Mouse (Mus musculus): ENCODE measurements at regions not wholly inside any gene's neighbourhood (a gene's known extent, or its start where the extent isn't known, plus 50 kb on each side); places are given as distances from the start of the nearest gene placed in this dataset.

DNA sequence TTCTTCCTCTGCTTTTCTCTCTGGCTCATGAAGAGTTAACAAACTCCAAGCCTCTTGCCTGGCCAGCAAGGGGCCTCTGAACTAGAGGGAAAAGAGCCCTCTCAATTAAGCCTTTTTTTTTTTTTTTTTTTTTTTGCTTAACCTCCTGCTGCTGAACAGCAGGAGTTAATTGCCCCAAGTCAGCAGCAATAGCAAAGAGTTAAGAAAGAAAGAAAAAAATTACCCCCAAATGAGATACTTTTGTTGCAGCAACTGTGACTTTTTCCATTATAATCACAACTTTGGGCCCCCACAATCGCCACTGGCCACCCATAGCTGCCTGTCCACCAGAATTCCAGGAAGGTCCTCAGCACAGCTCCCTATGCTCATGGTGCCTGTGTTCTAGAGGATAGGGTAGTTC lies 60.4 kb upstream of the Zmat1 start:
- H3K27ac ChIP-seq (ENCODE audit: insufficient read depth, low read depth), result no peak overlapping the region
- no peak for DNase-seq (ENCODE audit: extremely low read depth)
- dilution Hi-C loops (cut with MboI; ENCODE audit: extremely low pct_ligation_motif_present, extremely low pct_unique_long_range_greater_than_20kb, low sequenced_read_pairs) (no loop called here), in situ Hi-C loops (cut with MboI; ENCODE audit: low pct_ligation_motif_present, low pct_unique_long_range_greater_than_20kb, low sequenced_read_pairs) (no loop called here)
- H3K36me3 ChIP-seq (replicated peaks in 1 of 2; ENCODE audit: control insufficient read depth in 1 of 2, insufficient read depth in 1 of 2, low read length in 1 of 2), result no peaks in the 10 kb centered on the region
- no peaks in the 10 kb centered on the region for H3K4me1 ChIP-seq (ENCODE audit: control insufficient read depth in 1 of 2, insufficient read depth in 2 of 2)
- no peak overlapping the region for H3K4me3 ChIP-seq (replicated peaks in 1 of 3; ENCODE audit: low read depth in 2 of 3, low read length in 2 of 3, poor library complexity in 1 of 3)
- H3K79me2 ChIP-seq (replicated peaks; ENCODE audit: control insufficient read depth, extremely low read depth, insufficient read depth, poor library complexity, severe bottlenecking), result no peaks in the 10 kb centered on the region
- TF ChIP-seq MAX (IDR thresholded peaks at IDR 0.05; ENCODE audit: low read length) (no peak), POLR2AphosphoS2 (IDR thresholded peaks at IDR 0.05; ENCODE audit: low read depth, low read length) (no peak), RAD21 (IDR thresholded peaks at IDR 0.05; ENCODE audit: low read depth, low read length) (no peak), TBP (conservative IDR thresholded peaks at IDR 0.05; ENCODE audit: low read depth, low read length) (no peak), IRF4 (IDR thresholded peaks at IDR 0.05; ENCODE audit: low read depth, low read length) (no peak), MAZ (IDR thresholded peaks at IDR 0.05; ENCODE audit: low read depth, low read length) (no peak), EP300 (IDR thresholded peaks at IDR 0.05; ENCODE audit: low read length) (no peak), MXI1 (IDR thresholded peaks at IDR 0.05; ENCODE audit: low read depth, low read length) (no peak), RCOR1 (conservative IDR thresholded peaks at IDR 0.05; ENCODE audit: low read depth, low read length) (no peak), MAFK (IDR thresholded peaks at IDR 0.05; ENCODE audit: insufficient replicate concordance, low read length) (no peak), MEF2A (IDR thresholded peaks at IDR 0.05; ENCODE audit: borderline replicate concordance, low read depth, low read length) (no peak), GABPA (IDR thresholded peaks at IDR 0.05; ENCODE audit: insufficient replicate concordance, low read depth, low read length) (no peak), ELF1 (IDR thresholded peaks at IDR 0.05; ENCODE audit: low read depth, low read length) (no peak), JUN (IDR thresholded peaks at IDR 0.05; ENCODE audit: insufficient read depth, low read depth, low read length) (no peak), CTCF (conservative IDR thresholded peaks at IDR 0.05 in 1 of 2, IDR thresholded peaks at IDR 0.05 in 1 of 2; ENCODE audit: low read depth in 2 of 2, low read length in 2 of 2) (no peak), CHD2 (IDR thresholded peaks at IDR 0.05; ENCODE audit: low read length) (no peak), MYC (IDR thresholded peaks at IDR 0.05; ENCODE audit: low read depth, low read length) (no peak), JUND (conservative IDR thresholded peaks at IDR 0.05; ENCODE audit: low read depth, low read length) (no peak), KAT2A (IDR thresholded peaks at IDR 0.05; ENCODE audit: insufficient replicate concordance, low read length) (no peak)
- H3K9me3 ChIP-seq (replicated peaks; ENCODE audit: low read length), result no peaks in the 10 kb centered on the region
- H3K9ac ChIP-seq (ENCODE audit: insufficient read depth, low read depth), result no peak overlapping the region
- H3K4me2 ChIP-seq (ENCODE audit: insufficient read depth, low read depth, poor library complexity, severe bottlenecking), result no peak overlapping the region
- H3K27me3 ChIP-seq (replicated peaks), result no peaks in the 10 kb centered on the region

DNA sequence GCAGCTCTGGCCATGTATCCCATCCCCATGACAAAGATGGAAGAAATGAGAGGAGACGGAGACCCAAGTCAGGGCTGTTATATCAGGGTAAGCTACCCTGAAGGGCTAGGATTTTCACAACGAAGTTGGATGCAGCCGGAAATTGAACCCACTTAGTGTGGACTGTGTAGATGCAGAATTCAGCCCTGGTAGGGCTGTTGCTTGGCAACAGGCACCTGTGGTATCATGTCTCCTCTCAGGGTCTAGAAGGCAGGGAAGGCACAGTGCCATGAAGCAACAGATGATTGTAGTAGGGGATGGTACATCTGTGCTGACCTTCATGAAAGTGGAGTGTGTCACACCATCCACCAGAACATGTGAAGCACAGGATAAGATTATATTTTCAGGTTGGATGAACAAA lies 51.2 kb upstream of the Zmat1 start:
- no peaks in the 10 kb centered on the region for H3K27me3 ChIP-seq (replicated peaks)
- no peak overlapping the region for H3K27ac ChIP-seq (ENCODE audit: insufficient read depth, low read depth)
- in situ Hi-C loops (cut with MboI; ENCODE audit: low pct_ligation_motif_present, low pct_unique_long_range_greater_than_20kb, low sequenced_read_pairs), result no loop called here
- no peaks in the 10 kb centered on the region for H3K4me1 ChIP-seq (ENCODE audit: control insufficient read depth in 1 of 2, insufficient read depth in 2 of 2)
- TF ChIP-seq JUND (conservative IDR thresholded peaks at IDR 0.05; ENCODE audit: low read depth, low read length) (no peak), USF2 (conservative IDR thresholded peaks at IDR 0.05; ENCODE audit: low read depth, low read length) (no peak), MEF2A (IDR thresholded peaks at IDR 0.05; ENCODE audit: borderline replicate concordance, low read depth, low read length) (no peak), MXI1 (IDR thresholded peaks at IDR 0.05; ENCODE audit: low read depth, low read length) (no peak), ZC3H11A (IDR thresholded peaks at IDR 0.05; ENCODE audit: low read depth, low read length) (no peak), HCFC1 (IDR thresholded peaks at IDR 0.05; ENCODE audit: low read depth, low read length) (no peak), EP300 (IDR thresholded peaks at IDR 0.05; ENCODE audit: low read length) (no peak), SIN3A (IDR thresholded peaks at IDR 0.05; ENCODE audit: low read length) (no peak), NELFE (IDR thresholded peaks at IDR 0.05; ENCODE audit: low read depth, low read length) (no peak), MYC (IDR thresholded peaks at IDR 0.05; ENCODE audit: low read depth, low read length) (no peak), POLR2AphosphoS2 (IDR thresholded peaks at IDR 0.05; ENCODE audit: low read depth, low read length) (no peak), USF1 (IDR thresholded peaks at IDR 0.05; ENCODE audit: low read depth, low read length) (no peak), GABPA (IDR thresholded peaks at IDR 0.05; ENCODE audit: insufficient replicate concordance, low read depth, low read length) (no peak), TCF12 (IDR thresholded peaks at IDR 0.05; ENCODE audit: low read depth, low read length) (no peak), MAX (IDR thresholded peaks at IDR 0.05; ENCODE audit: low read length) (no peak), RAD21 (IDR thresholded peaks at IDR 0.05; ENCODE audit: low read depth, low read length) (no peak), PAX5 (IDR thresholded peaks at IDR 0.05; ENCODE audit: low read length) (no peak)
- H3K36me3 ChIP-seq (replicated peaks in 1 of 2; ENCODE audit: control insufficient read depth in 1 of 2, insufficient read depth in 1 of 2, low read length in 1 of 2), result no peaks in the 10 kb centered on the region
- no peak overlapping the region for H3K4me2 ChIP-seq (ENCODE audit: insufficient read depth, low read depth, poor library complexity, severe bottlenecking)
- DNase-seq (ENCODE audit: extremely low read depth), result no peak
- H3K79me2 ChIP-seq (replicated peaks; ENCODE audit: control insufficient read depth, extremely low read depth, insufficient read depth, poor library complexity, severe bottlenecking), result no peaks in the 10 kb centered on the region
- dilution Hi-C loops (cut with MboI; ENCODE audit: extremely low pct_ligation_motif_present, extremely low pct_unique_long_range_greater_than_20kb, low sequenced_read_pairs), result no loop called here
- H3K9me3 ChIP-seq (replicated peaks; ENCODE audit: low read length), result no peaks in the 10 kb centered on the region
- no peak overlapping the region for H3K4me3 ChIP-seq (replicated peaks in 1 of 3; ENCODE audit: low read depth in 2 of 3, low read length in 2 of 3, poor library complexity in 1 of 3)
- no peak overlapping the region for H3K9ac ChIP-seq (ENCODE audit: insufficient read depth, low read depth)
